Mouse (Mus musculus) fat pad, adult 2 months (tissue): ENCODE data around the gene Speer4b.
"Not testable (repeated sequence)": the region's sequence is repeated elsewhere in the genome, so short reads cannot be mapped to it uniquely, and the experiment has no call there.

Experiments
- DNase-seq: peaks from one replicate; pipeline ENCODE4 v3.0.0-alpha.2; 2011; ENCODE audit warnings: low read depth, low spot score; ENCODE audit errors: extremely low read depth

The Speer4b gene

GRCm38 (mm10) chr5:27501338-27501737, at the start of gene Speer4b:
Speer4b (minus strand) TSS chr5:27501438.
- DNase-seq: not testable (repeated sequence)

GRCm38 (mm10) chr5:27549291-27549690, 48.1 kb upstream of the Speer4b start:
- DNase-seq: no peak

GRCm38 (mm10) chr5:27544816-27545270, 43.6 kb upstream of the Speer4b start:
- no peak for DNase-seq

- no peak for DNase-seq
Measured at GRCm38 (mm10) chr5:27526906-27527305, 25.7 kb upstream of the Speer4b start.

- DNase-seq: no peak
Measured at GRCm38 (mm10) chr5:27518716-27519115, 17.5 kb upstream of the Speer4b start.

- no peak for DNase-seq
Measured at GRCm38 (mm10) chr5:27490942-27491341, 10.3 kb downstream of the Speer4b start.

- no peak for DNase-seq
Measured at GRCm38 (mm10) chr5:27486138-27486537, 15.1 kb downstream of the Speer4b start.

GRCm38 (mm10) chr5:27481706-27482105, 19.5 kb downstream of the Speer4b start:
- no peak for DNase-seq

GRCm38 (mm10) chr5:27474964-27475465, 26.2 kb downstream of the Speer4b start:
- DNase-seq: no peak

GRCm38 (mm10) chr5:27457686-27458085, 43.6 kb downstream of the Speer4b start:
- no peak for DNase-seq

- no peak for DNase-seq
Measured at GRCm38 (mm10) chr5:27456981-27457380, 44.3 kb downstream of the Speer4b start.

GRCm38 (mm10) chr5:27454386-27454785, 46.9 kb downstream of the Speer4b start:
- DNase-seq: no peak

- no peak for DNase-seq
Measured at GRCm38 (mm10) chr5:27453201-27453845, 47.9 kb downstream of the Speer4b start.
